Mouse (Mus musculus): Measurements from ENCODE around the gene Fmo5.

Fmo5 gene

GRCm38 (mm10) chr3:97631258-97631860, 2.8 kb downstream of the Fmo5 start:
- DNase-seq (ENCODE audit: low spot score) = no peak

GRCm38 (mm10) chr3:97633456-97633855, 4.9 kb downstream of the Fmo5 start:
- no peak for DNase-seq (ENCODE audit: low spot score)

- DNase-seq (ENCODE audit: low spot score) = no peak
Measured at GRCm38 (mm10) chr3:97634288-97634761, 5.7 kb downstream of the Fmo5 start.

GRCm38 (mm10) chr3:97641396-97641795, 12.8 kb downstream of the Fmo5 start:
- DNase-seq (ENCODE audit: low spot score) = no peak

GRCm38 (mm10) chr3:97642001-97642400, 13.4 kb downstream of the Fmo5 start:
- no peak for DNase-seq (ENCODE audit: low spot score)

- DNase-seq (ENCODE audit: low spot score) = no peak
Measured at GRCm38 (mm10) chr3:97648518-97648917, 19.9 kb downstream of the Fmo5 start.

- DNase-seq (ENCODE audit: low spot score) = no peak
Measured at GRCm38 (mm10) chr3:97649022-97649421, 20.4 kb downstream of the Fmo5 start.

- no peak for DNase-seq (ENCODE audit: low spot score)
Measured at GRCm38 (mm10) chr3:97649469-97649868, 20.9 kb downstream of the Fmo5 start.

- no peak for DNase-seq (ENCODE audit: low spot score)
Measured at GRCm38 (mm10) chr3:97651604-97652003, 23.0 kb downstream of the Fmo5 start.

- DNase-seq (ENCODE audit: low spot score) = no peak
Measured at GRCm38 (mm10) chr3:97653781-97654180, 25.2 kb downstream of the Fmo5 start.

- no peak for DNase-seq (ENCODE audit: low spot score)
Measured at GRCm38 (mm10) chr3:97654901-97655300, 26.3 kb downstream of the Fmo5 start.

GRCm38 (mm10) chr3:97657655-97658411, 29.2 kb downstream of the Fmo5 start, which contains the start of gene Prkab2:
Gene Prkab2, plus strand, starts transcription at chr3:97658193.
- DNase-seq (ENCODE audit: low spot score) = peak; percentile 99

GRCm38 (mm10) chr3:97658426-97659193, 30.0 kb downstream of the Fmo5 start:
- DNase-seq (ENCODE audit: low spot score) = peak; percentile 31

GRCm38 (mm10) chr3:97659746-97660145, 31.1 kb downstream of the Fmo5 start:
- no peak for DNase-seq (ENCODE audit: low spot score)

GRCm38 (mm10) chr3:97661206-97661605, 32.6 kb downstream of the Fmo5 start:
- no peak for DNase-seq (ENCODE audit: low spot score)

- no peak for DNase-seq (ENCODE audit: low spot score)
Measured at GRCm38 (mm10) chr3:97665525-97665924, 36.9 kb downstream of the Fmo5 start.

GRCm38 (mm10) chr3:97666154-97666553, 37.5 kb downstream of the Fmo5 start:
- DNase-seq (ENCODE audit: low spot score) = no peak

GRCm38 (mm10) chr3:97667093-97667675, 38.6 kb downstream of the Fmo5 start:
- DNase-seq (ENCODE audit: low spot score) = no peak

GRCm38 (mm10) chr3:97674644-97675110, 46.1 kb downstream of the Fmo5 start, which contains the start of gene Gm17651:
Gene Gm17651, minus strand, starts transcription at chr3:97674694.
- DNase-seq (ENCODE audit: low spot score) = no peak

GRCm38 (mm10) chr3:97676126-97676525, 47.5 kb downstream of the Fmo5 start:
- DNase-seq (ENCODE audit: low spot score) = no peak

- DNase-seq (ENCODE audit: low spot score) = no peak
Measured at GRCm38 (mm10) chr3:97678416-97678815, 49.8 kb downstream of the Fmo5 start.

Data from urinary bladder, postnatal 10 days (tissue).